Mouse (Mus musculus): ENCODE measurements around the gene Slc41a1.

Slc41a1 gene

GRCm38 (mm10) chr1:131827787-131828258, 530 bp downstream of the Slc41a1 start:
- in situ Hi-C loops (cut with MboI, MseI), result no loop called here

- in situ Hi-C loops (cut with MboI, MseI), result no loop called here
These were observed 1.2 kb downstream of the Slc41a1 start for GRCm38 (mm10) chr1:131828297-131829126.

DNA sequence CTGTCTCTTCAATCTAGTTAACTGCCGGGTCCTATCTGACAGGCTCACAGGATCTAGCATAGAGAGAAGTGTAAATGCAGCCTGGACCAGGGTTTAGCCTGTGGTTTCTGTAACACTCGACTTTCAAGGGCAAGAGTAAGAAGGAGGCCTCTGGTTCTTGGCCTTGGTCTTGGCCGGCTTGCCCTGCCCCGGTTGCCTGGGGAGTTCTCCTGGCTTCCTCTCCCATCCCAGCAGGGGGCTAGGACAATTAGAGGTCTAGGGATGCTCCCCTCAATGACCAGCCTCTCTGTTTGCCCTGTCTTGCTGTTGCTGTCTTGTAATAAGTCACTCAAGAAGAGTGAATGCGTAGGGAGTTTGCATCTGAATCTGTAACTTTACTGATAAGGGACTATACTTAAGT, 2.0 kb downstream of the Slc41a1 start:
- in situ Hi-C loops (cut with MboI, MseI), result no loop called here

DNA sequence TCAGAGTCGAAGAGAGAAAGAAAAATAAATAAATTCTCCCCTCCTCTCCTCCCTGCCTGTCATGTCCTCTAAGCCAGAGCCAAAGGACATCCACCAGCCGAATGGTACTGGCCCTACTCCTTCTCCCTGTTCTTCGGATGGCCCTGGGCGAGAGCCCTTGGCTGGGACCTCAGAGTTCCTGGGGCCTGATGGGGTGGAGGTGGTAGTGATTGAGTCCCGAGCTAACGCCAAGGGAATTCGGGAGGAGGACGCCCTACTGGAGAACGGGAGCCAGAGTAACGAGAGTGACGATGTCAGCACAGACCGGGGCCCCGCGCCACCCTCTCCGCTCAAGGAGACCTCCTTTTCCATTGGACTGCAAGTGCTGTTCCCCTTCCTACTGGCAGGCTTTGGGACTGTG, 3.3 kb downstream of the Slc41a1 start:
- in situ Hi-C loops (cut with MboI, MseI), result no loop called here

DNA sequence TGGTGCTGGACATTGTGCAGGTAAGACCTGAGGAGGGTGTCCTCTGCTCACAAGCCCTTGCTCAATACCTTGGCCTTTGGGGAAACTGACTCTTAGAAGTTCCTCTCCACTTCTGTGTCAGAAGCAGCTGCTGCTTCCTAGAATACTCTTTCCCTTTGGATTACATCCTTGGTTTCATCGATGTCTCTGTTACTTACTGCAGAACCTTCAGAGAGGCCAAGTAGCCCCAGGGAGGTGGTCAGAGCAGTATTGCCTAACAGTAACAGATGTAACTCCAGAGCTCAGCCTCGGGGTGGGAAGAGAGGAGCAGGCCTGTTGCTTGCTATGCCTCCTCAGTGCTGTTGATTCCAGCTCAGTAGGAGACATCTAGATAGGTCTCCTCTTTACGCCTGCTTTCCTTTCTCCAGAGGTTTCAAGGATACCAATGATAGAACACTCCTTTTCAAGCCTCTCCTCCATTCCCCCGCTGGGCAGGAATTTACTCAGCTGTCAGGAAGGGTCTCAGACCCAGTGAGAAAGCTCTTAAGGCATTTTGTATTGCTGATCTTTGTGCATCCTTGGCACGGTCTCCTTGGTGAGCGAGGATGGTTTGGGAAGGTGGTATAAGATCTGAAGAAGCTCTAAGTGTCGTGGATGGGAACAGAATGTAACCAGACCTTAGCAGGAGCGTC, 3.8 kb downstream of the Slc41a1 start:
- in situ Hi-C loops (cut with MboI, MseI), result no loop called here

- in situ Hi-C loops (cut with MboI, MseI), result no loop called here
These were observed 9.7 kb downstream of the Slc41a1 start for GRCm38 (mm10) chr1:131837035-131837434.

GRCm38 (mm10) chr1:131838542-131838941, 11.2 kb downstream of the Slc41a1 start:
- in situ Hi-C loops (cut with MboI, MseI), result no loop called here

GRCm38 (mm10) chr1:131839279-131839678, 12.0 kb downstream of the Slc41a1 start:
- in situ Hi-C loops (cut with MboI, MseI), result no loop called here

- in situ Hi-C loops (cut with MboI, MseI), result no loop called here
These were observed 14.9 kb downstream of the Slc41a1 start for GRCm38 (mm10) chr1:131842221-131842620.

DNA sequence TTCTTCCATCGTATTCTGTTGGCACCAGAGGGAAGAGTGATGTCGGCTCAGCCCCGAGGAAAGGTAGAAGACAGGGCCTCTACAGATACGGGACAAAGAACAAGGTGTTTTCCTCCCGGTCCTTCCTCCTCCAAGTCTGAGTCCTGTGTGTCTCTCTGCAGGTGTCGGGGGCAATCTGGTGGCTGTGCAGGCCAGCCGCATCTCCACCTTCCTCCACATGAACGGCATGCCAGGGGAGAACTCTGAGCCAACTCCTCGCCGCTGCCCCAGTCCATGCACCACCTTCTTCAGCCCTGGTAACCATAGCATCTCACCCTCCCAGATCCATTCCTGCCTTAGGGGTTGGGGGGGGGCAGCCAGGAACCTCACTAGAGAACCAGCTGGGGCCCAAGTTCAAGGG, 16.5 kb downstream of the Slc41a1 start:
- in situ Hi-C loops (cut with MboI, MseI), result no loop called here

DNA sequence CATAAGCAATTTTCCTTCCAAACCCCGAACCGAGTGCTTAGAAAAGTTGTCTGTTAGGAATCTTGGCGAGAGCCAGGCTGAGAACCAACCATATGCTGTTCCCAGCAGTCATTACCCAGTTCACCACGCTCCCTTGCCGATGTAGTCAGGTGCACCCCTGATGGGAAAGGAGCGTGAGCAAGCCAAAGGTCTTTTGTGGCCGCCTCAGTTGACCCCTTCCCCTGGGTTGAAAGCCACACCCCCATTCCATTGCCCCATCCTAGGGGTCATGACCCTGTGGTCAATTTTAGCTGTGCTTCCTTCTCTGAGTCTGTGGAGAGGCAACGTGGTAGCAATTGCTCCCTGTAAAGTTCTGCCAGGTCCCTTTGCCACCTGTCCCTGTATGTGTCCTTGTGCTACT, 17.6 kb downstream of the Slc41a1 start:
- in situ Hi-C loops (cut with MboI, MseI), result no loop called here

- in situ Hi-C loops (cut with MboI, MseI), result no loop called here
These were observed 19.0 kb downstream of the Slc41a1 start for GRCm38 (mm10) chr1:131846255-131846654.

DNA sequence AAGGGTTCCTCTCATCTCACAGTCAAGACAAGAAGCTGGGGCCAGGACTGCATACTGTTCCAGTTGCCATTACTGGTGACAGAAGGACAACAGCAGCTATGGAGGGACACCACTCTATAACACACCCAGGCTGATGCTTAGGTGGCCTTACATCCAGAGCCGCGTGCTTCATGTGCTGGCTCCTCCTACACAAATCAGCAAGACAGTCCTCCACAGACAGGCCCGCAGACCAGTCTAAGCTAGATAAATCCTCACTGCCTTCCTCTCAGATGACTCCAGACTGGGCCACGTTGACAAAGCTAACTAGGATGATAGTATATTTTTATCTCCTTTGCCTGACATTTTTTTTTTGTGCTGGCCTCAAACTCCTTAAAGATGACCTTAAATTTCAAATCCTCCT, 34.5 kb downstream of the Slc41a1 start:
- in situ Hi-C loops (cut with MboI, MseI), result loop anchor here (5.0 kb wide), 1 partner anchor 45 kb away; no protein-coding TSS in a partner anchor

DNA sequence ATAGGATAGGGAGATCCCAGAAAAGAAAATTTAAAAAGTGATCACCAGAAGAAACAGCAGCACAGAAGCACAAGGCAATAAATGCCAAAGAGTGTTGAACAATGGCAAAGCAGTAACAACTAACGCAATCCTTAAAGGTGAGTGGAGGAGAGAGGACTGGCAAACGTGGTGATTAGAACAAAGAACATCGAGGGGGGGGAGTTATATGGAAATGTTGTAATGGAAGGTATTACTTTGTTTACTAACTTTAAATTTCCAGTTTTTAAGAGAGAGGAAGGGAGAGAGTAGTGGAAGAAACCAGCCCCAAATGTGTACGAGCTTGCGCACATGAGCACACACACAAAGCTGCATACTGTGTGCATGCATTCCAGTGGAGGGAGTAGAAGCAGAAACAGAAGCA, 38.3 kb downstream of the Slc41a1 start:
- in situ Hi-C loops (cut with MboI, MseI), result no loop called here

- in situ Hi-C loops (cut with MboI, MseI), result no loop called here
These were observed 39.2 kb downstream of the Slc41a1 start for GRCm38 (mm10) chr1:131866304-131866999.

DNA sequence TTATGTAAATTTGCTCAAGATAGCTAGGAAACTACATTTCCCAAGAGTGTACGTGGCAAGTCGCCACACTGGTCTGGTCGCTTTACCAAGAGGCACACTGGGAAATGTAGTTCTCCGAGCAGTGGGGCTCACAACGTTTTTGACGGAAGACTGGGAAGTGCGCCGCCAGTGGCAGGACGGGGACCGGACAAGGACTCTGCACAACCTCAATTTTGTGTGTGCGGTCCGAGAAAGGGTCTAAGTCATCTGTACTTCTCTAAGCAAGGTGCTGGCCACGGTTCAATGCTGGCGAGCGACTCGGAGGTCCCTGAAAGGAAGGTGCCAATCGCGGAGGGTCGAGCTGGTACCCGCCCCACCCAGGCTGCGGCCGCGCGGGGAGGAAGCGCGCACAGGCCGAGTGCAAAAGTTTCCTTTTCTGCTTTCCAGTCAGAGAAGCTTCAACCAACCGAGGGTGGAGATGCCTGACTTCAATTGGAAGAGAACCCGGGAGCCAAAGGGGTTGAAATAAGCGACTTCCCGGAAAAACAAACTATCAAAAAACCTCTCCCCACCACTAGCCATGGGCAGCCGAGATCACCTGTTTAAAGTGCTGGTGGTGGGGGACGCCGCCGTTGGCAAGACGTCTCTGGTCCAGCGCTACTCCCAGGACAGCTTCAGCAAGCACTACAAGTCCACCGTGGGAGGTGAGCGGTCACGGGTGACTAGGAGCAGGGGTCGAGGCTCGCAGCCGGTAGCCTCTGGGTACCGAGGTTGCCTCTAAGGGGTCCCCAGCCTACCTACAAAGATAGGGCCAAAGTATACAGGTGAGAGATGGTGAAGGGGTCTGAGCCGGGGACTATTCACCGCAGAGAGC, 40.0 kb downstream of the Slc41a1 start, which contains the start of gene Rab29:
Gene Rab29, plus strand, starts transcription at position 132 of the 853 bp plus-strand sequence.
- in situ Hi-C loops (cut with MboI, MseI), result no loop called here

GRCm38 (mm10) chr1:131867946-131868290, 40.6 kb downstream of the Slc41a1 start:
- in situ Hi-C loops (cut with MboI, MseI), result no loop called here

DNA sequence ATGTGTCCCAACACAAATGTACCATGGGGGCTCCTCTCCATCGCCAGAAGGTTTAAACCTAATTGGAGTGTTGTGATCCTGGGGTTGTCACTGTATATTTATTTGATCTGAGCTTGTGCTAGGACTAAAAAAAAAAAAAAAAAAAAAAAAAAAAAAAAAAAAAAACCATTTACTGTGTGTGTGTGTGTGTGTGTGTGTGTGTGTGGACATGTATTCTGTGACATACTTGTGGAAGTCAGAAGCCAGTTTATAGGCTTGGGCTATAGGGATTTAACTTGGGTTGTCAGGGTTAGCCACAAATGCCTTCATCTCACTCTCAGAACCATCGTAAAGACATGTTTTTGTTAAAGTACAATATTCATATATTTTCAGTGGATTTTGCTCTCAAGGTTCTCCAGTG, 42.3 kb downstream of the Slc41a1 start:
- in situ Hi-C loops (cut with MboI, MseI), result no loop called here

GRCm38 (mm10) chr1:131872856-131873255, 45.6 kb downstream of the Slc41a1 start:
- in situ Hi-C loops (cut with MboI, MseI), result no loop called here

GRCm38 (mm10) chr1:131879816-131880215, 52.5 kb downstream of the Slc41a1 start:
- in situ Hi-C loops (cut with MboI, MseI), result no loop called here

- in situ Hi-C loops (cut with MboI, MseI), result no loop called here
These were observed 55.5 kb downstream of the Slc41a1 start for GRCm38 (mm10) chr1:131882787-131883186.

All from T-helper 1 cell (primary cell).